Mouse (Mus musculus): ENCODE measurements around the gene Hcn1. TPM values are rescaled to one million over a fixed set of nuclear protein-coding genes. Genes with fewer than 3 reads are reported as not detected.

The Hcn1 gene
- polyA plus RNA-seq, 1 experiment from 2014 or later: not detected

- H3K4me3 ChIP-seq (ENCODE audit: low read depth, low read length): no peak overlapping the region
- no peaks in the 10 kb centered on the region for H3K36me3 ChIP-seq (ENCODE audit: control insufficient read depth, insufficient read depth)
- H3K27ac ChIP-seq (ENCODE audit: low read length): no peak overlapping the region
- no peaks in the 10 kb centered on the region for H3K4me1 ChIP-seq (ENCODE audit: control insufficient read depth, low read depth, low read length)
- no peak overlapping the region for H3K9ac ChIP-seq (ENCODE audit: low read depth, low read length)
- no peaks in the 10 kb centered on the region for H3K27me3 ChIP-seq (ENCODE audit: control insufficient read depth, insufficient read depth, low read depth, low read length)
- H3K4me2 ChIP-seq (ENCODE audit: low read depth, low read length): no peak overlapping the region
- no peaks in the 10 kb centered on the region for H3K9me3 ChIP-seq (replicated peaks; ENCODE audit: control insufficient read depth, low read length)
- no peak for ATAC-seq (ENCODE audit: low read depth)
- WGBS (ENCODE audit: insufficient replicate concordance): 53% methylated on average over 5 of the region's 5 CpGs
These were observed 74.3 kb downstream of the Hcn1 start for GRCm38 (mm10) chr13:117676418-117676817.

GRCm38 (mm10) chr13:117687670-117688069, 85.5 kb downstream of the Hcn1 start:
- Histone ChIP-seq H3K4me3 (ENCODE audit: low read depth, low read length) (no peak overlapping the region), H3K27me3 (ENCODE audit: control insufficient read depth, insufficient read depth, low read depth, low read length) (no peaks in the 10 kb centered on the region), H3K4me2 (ENCODE audit: low read depth, low read length) (no peak overlapping the region), H3K27ac (ENCODE audit: low read length) (no peak overlapping the region), H3K4me1 (ENCODE audit: control insufficient read depth, low read depth, low read length) (no peaks in the 10 kb centered on the region), H3K9ac (ENCODE audit: low read depth, low read length) (no peak overlapping the region), H3K9me3 (replicated peaks; ENCODE audit: control insufficient read depth, low read length) (no peaks in the 10 kb centered on the region), H3K36me3 (ENCODE audit: control insufficient read depth, insufficient read depth) (no peaks in the 10 kb centered on the region)
- ATAC-seq (ENCODE audit: low read depth): no peak
- WGBS (ENCODE audit: insufficient replicate concordance): 70% methylated on average over 7 of the region's 7 CpGs

- Histone ChIP-seq H3K9ac (ENCODE audit: low read depth, low read length) (no peak overlapping the region), H3K27ac (ENCODE audit: low read length) (no peak overlapping the region), H3K4me1 (ENCODE audit: control insufficient read depth, low read depth, low read length) (no peaks in the 10 kb centered on the region), H3K27me3 (ENCODE audit: control insufficient read depth, insufficient read depth, low read depth, low read length) (no peaks in the 10 kb centered on the region), H3K4me3 (ENCODE audit: low read depth, low read length) (no peak overlapping the region), H3K4me2 (ENCODE audit: low read depth, low read length) (no peak overlapping the region), H3K9me3 (replicated peaks; ENCODE audit: control insufficient read depth, low read length) (no peaks in the 10 kb centered on the region), H3K36me3 (ENCODE audit: control insufficient read depth, insufficient read depth) (no peaks in the 10 kb centered on the region)
- WGBS (ENCODE audit: insufficient replicate concordance): 58% methylated on average over 1 of the region's 1 CpGs
- ATAC-seq (ENCODE audit: low read depth): no peak
These were observed 92.7 kb downstream of the Hcn1 start for GRCm38 (mm10) chr13:117694729-117695332.

GRCm38 (mm10) chr13:117705573-117705972, 103.5 kb downstream of the Hcn1 start:
- Histone ChIP-seq H3K4me1 (ENCODE audit: control insufficient read depth, low read depth, low read length) (no peaks in the 10 kb centered on the region), H3K36me3 (ENCODE audit: control insufficient read depth, insufficient read depth) (no peaks in the 10 kb centered on the region), H3K9me3 (replicated peaks; ENCODE audit: control insufficient read depth, low read length) (no peaks in the 10 kb centered on the region), H3K27ac (ENCODE audit: low read length) (no peak overlapping the region), H3K4me2 (ENCODE audit: low read depth, low read length) (no peak overlapping the region), H3K27me3 (ENCODE audit: control insufficient read depth, insufficient read depth, low read depth, low read length) (no peaks in the 10 kb centered on the region), H3K4me3 (ENCODE audit: low read depth, low read length) (no peak overlapping the region), H3K9ac (ENCODE audit: low read depth, low read length) (no peak overlapping the region)
- no peak for ATAC-seq (ENCODE audit: low read depth)

- Histone ChIP-seq H3K27ac (ENCODE audit: low read length) (no peak overlapping the region), H3K9ac (ENCODE audit: low read depth, low read length) (no peak overlapping the region), H3K4me1 (ENCODE audit: control insufficient read depth, low read depth, low read length) (no peaks in the 10 kb centered on the region), H3K4me3 (ENCODE audit: low read depth, low read length) (no peak overlapping the region), H3K4me2 (ENCODE audit: low read depth, low read length) (no peak overlapping the region), H3K27me3 (ENCODE audit: control insufficient read depth, insufficient read depth, low read depth, low read length) (no peaks in the 10 kb centered on the region), H3K36me3 (ENCODE audit: control insufficient read depth, insufficient read depth) (no peaks in the 10 kb centered on the region), H3K9me3 (replicated peaks; ENCODE audit: control insufficient read depth, low read length) (no peaks in the 10 kb centered on the region)
- no peak for ATAC-seq (ENCODE audit: low read depth)
- WGBS (ENCODE audit: insufficient replicate concordance): 55% methylated on average over 3 of the region's 3 CpGs
These were observed 103.9 kb downstream of the Hcn1 start for GRCm38 (mm10) chr13:117705997-117706396.

GRCm38 (mm10) chr13:117706496-117706895, 104.4 kb downstream of the Hcn1 start:
- Histone ChIP-seq H3K9ac (ENCODE audit: low read depth, low read length) (no peak overlapping the region), H3K4me3 (ENCODE audit: low read depth, low read length) (no peak overlapping the region), H3K27me3 (ENCODE audit: control insufficient read depth, insufficient read depth, low read depth, low read length) (no peaks in the 10 kb centered on the region), H3K27ac (ENCODE audit: low read length) (no peak overlapping the region), H3K9me3 (replicated peaks; ENCODE audit: control insufficient read depth, low read length) (no peaks in the 10 kb centered on the region), H3K4me1 (ENCODE audit: control insufficient read depth, low read depth, low read length) (no peaks in the 10 kb centered on the region), H3K4me2 (ENCODE audit: low read depth, low read length) (no peak overlapping the region), H3K36me3 (ENCODE audit: control insufficient read depth, insufficient read depth) (no peaks in the 10 kb centered on the region)
- 54% methylated on average over 2 of the region's 2 CpGs for WGBS (ENCODE audit: insufficient replicate concordance)
- ATAC-seq (ENCODE audit: low read depth): no peak

- Histone ChIP-seq H3K4me2 (ENCODE audit: low read depth, low read length) (no peak overlapping the region), H3K36me3 (ENCODE audit: control insufficient read depth, insufficient read depth) (no peaks in the 10 kb centered on the region), H3K9me3 (replicated peaks; ENCODE audit: control insufficient read depth, low read length) (no peaks in the 10 kb centered on the region), H3K27me3 (ENCODE audit: control insufficient read depth, insufficient read depth, low read depth, low read length) (no peaks in the 10 kb centered on the region), H3K27ac (ENCODE audit: low read length) (no peak overlapping the region), H3K9ac (ENCODE audit: low read depth, low read length) (no peak overlapping the region), H3K4me3 (ENCODE audit: low read depth, low read length) (no peak overlapping the region), H3K4me1 (ENCODE audit: control insufficient read depth, low read depth, low read length) (no peaks in the 10 kb centered on the region)
- no peak for ATAC-seq (ENCODE audit: low read depth)
- WGBS (ENCODE audit: insufficient replicate concordance): 54% methylated on average over 11 of the region's 11 CpGs
These were observed 105.0 kb downstream of the Hcn1 start for GRCm38 (mm10) chr13:117706986-117707738.

GRCm38 (mm10) chr13:117710811-117711210, 108.7 kb downstream of the Hcn1 start:
- no peaks in the 10 kb centered on the region for H3K9me3 ChIP-seq (replicated peaks; ENCODE audit: control insufficient read depth, low read length)
- no peaks in the 10 kb centered on the region for H3K36me3 ChIP-seq (ENCODE audit: control insufficient read depth, insufficient read depth)
- no peaks in the 10 kb centered on the region for H3K4me1 ChIP-seq (ENCODE audit: control insufficient read depth, low read depth, low read length)
- no peak overlapping the region for H3K9ac ChIP-seq (ENCODE audit: low read depth, low read length)
- no peak overlapping the region for H3K27ac ChIP-seq (ENCODE audit: low read length)
- no peak overlapping the region for H3K4me2 ChIP-seq (ENCODE audit: low read depth, low read length)
- no peaks in the 10 kb centered on the region for H3K27me3 ChIP-seq (ENCODE audit: control insufficient read depth, insufficient read depth, low read depth, low read length)
- ATAC-seq (ENCODE audit: low read depth): no peak
- no peak overlapping the region for H3K4me3 ChIP-seq (ENCODE audit: low read depth, low read length)

GRCm38 (mm10) chr13:117722090-117722489, 120.0 kb downstream of the Hcn1 start:
- 51% methylated on average over 4 of the region's 4 CpGs for WGBS (ENCODE audit: insufficient replicate concordance)
- H3K4me2 ChIP-seq (ENCODE audit: low read depth, low read length): no peak overlapping the region
- no peaks in the 10 kb centered on the region for H3K27me3 ChIP-seq (ENCODE audit: control insufficient read depth, insufficient read depth, low read depth, low read length)
- H3K27ac ChIP-seq (ENCODE audit: low read length): no peak overlapping the region
- no peak for ATAC-seq (ENCODE audit: low read depth)
- no peaks in the 10 kb centered on the region for H3K9me3 ChIP-seq (replicated peaks; ENCODE audit: control insufficient read depth, low read length)
- no peaks in the 10 kb centered on the region for H3K36me3 ChIP-seq (ENCODE audit: control insufficient read depth, insufficient read depth)
- H3K4me1 ChIP-seq (ENCODE audit: control insufficient read depth, low read depth, low read length): no peaks in the 10 kb centered on the region
- H3K9ac ChIP-seq (ENCODE audit: low read depth, low read length): no peak overlapping the region
- no peak overlapping the region for H3K4me3 ChIP-seq (ENCODE audit: low read depth, low read length)
